Mouse (Mus musculus) forebrain, postnatal 0 days (tissue): ENCODE measurements around the gene Mast4. TPM values are rescaled to one million over a fixed set of nuclear protein-coding genes. Genes with fewer than 3 reads are reported as not detected.
A peak's percentile ranks its signal among the peaks of the same experiment; 100 is the strongest.

Experiments used
- ATAC-seq: fragments of 200-750 bp; cut with Nextera tagmentation; 2 replicates; pipeline ENCODE4 v1.8.0; 2017; ENCODE audit warnings: mild to moderate bottlenecking, moderate library complexity
- DNase-seq: peaks from one replicate; pipeline ENCODE4 v3.0.0-alpha.2; 2015
- H3K27ac ChIP-seq: fragments of 300-500 bp; sonication (generic); 2 replicates; pipeline ENCODE4 v1.5.1; 2014; ENCODE audit warnings: low read depth, mild to moderate bottlenecking, antibody characterized with exemption, low read length, moderate library complexity, mixed read lengths
- H3K27me3 ChIP-seq: fragments of 300-500 bp; sonication (generic); 2 replicates; pipeline ENCODE4 v1.6.1; 2014; ENCODE audit warnings: mild to moderate bottlenecking, low read length, mixed read lengths; ENCODE audit not compliant: insufficient read depth
- H3K36me3 ChIP-seq: fragments of 300-500 bp; sonication (generic); 2 replicates; pipeline ENCODE4 v1.6.1; 2014; ENCODE audit warnings: mild to moderate bottlenecking, moderate library complexity; ENCODE audit not compliant: insufficient read depth
- H3K4me1 ChIP-seq: fragments of 300-500 bp; sonication (generic); 2 replicates; pipeline ENCODE4 v1.6.1; 2014; ENCODE audit warnings: antibody characterized with exemption; ENCODE audit not compliant: insufficient read depth
- H3K4me2 ChIP-seq: fragments of 300-500 bp; sonication (generic); 2 replicates; pipeline ENCODE4 v1.6.1; 2014; ENCODE audit warnings: low read depth, mild to moderate bottlenecking, moderate library complexity
- H3K4me3 ChIP-seq: fragments of 300-500 bp; sonication (generic); 2 replicates; pipeline ENCODE4 v1.5.1; 2014; ENCODE audit warnings: low read depth, low read length, mixed read lengths
- H3K9ac ChIP-seq: fragments of 300-500 bp; sonication (generic); 2 replicates; pipeline ENCODE4 v1.6.1; 2014; ENCODE audit warnings: mild to moderate bottlenecking
- H3K9me3 ChIP-seq: fragments of 300-500 bp; sonication (generic); 2 replicates; pipeline ENCODE4 v1.6.1; 2016; ENCODE audit warnings: low read length
- CTCF ChIP-seq: sonication (generic); IDR thresholded peaks from 2 replicates; pipeline ENCODE4 v1.5.1; 2016; ENCODE audit warnings: antibody characterized with exemption, control low read depth, low read depth
- WGBS: fragments of 180-500 bp; shearing (Covaris S2); extraction: QIAGEN DNeasy Blood & Tissue Kit; methylation state at CpG from one replicate; pipeline ENCODE4 v1.1.7; 2014; 5-methylcytosine and 5-hydroxymethylcytosine counted together
- polyA plus RNA-seq: library from polyadenylated mRNA; unstranded; fragments of >200 nt; fragmentation: Nextera tagmentation; extraction: Ambion mirVana; gene quantifications from 2 replicates; pipeline ENCODE4 v1.2.1, GENCODE M21; 2015
- total RNA-seq: library from RNA; depleted of rRNA; stranded (reverse); fragments of >200 nt; gene quantifications from 2 replicates; pipeline ENCODE4 v1.2.3, GENCODE M21; 2014

Mast4 gene
- total and polyA plus RNA-seq, 2 experiments from 2014 or later, result 17.2 to 40.1 TPM

DNA sequence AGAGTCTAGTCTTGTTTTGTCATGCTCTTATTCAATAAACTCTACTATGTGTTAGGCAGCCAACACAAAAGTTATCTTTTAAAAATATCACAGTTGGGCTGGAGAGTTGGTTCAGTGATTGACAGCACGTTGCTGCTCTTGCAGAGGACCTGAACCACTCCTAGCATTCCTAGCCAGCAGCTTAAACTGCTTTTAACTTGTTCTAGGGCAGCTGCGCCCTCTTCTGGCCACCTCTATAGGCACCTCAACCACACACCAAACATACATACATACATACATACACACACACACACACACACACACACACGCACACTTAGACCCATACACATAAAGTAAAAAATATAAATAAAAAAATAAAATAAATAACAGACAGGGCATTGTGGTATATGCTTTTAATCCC is 262.5 kb downstream of the Mast4 start:
- Histone ChIP-seq H3K27me3 (no peaks in the 10 kb centered on the region), H3K27ac (no peak overlapping the region), H3K36me3 (no peaks in the 10 kb centered on the region), H3K4me2 (no peak overlapping the region), H3K9ac (no peak overlapping the region), H3K9me3 (no peaks in the 10 kb centered on the region), H3K4me1 (0 out of 2 replicates have a peak, but pooled peaks cover 4% of the 10 kb centered on the region), H3K4me3 (no peak overlapping the region)
- DNase-seq (no peak), ATAC-seq (no peak)
- peak; percentile 40 for TF ChIP-seq CTCF
- WGBS, result 83% methylated on average over 3 of the region's 3 CpGs

DNA sequence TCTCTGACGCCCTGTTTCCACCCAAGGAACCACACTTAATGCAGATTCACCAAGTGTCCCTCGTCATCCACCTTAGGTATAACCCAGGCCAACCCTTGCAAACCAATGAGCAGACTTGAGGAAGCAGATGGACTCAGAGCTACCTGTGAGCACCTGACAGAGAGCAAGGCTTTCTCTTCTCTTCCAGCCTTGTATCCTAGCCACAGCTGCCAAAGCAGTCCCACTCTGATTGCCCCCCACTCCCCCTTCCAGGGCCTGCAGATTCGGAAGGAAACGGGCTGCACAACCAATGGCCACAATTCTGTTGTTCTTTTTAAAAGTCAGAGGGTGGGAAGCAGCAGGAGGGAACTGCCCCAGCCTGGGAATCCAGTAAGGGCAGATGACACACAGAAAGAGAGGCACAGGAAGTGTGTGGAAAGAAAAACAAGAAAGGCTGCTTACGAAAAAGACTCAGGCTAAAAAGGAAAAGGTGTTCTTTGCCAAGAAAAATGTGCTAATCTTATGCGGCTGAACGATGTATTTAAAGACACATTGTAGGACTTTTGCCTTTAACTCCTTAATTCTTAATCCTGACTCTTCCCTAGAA is 266.6 kb downstream of the Mast4 start:
- WGBS, result 29% methylated on average over 7 of the region's 7 CpGs
- DNase-seq (peak; percentile 14), ATAC-seq (peak; percentile 34; the same call in 1 of the 2 replicates)
- Histone ChIP-seq H3K4me2 (no peak overlapping the region), H3K4me3 (no peak overlapping the region), H3K9me3 (no peaks in the 10 kb centered on the region), H3K9ac (no peak overlapping the region), H3K27ac (peak overlapping the region; percentile 35; the same call in 1 of the 2 replicates), H3K4me1 (peaks cover 4% of the 10 kb centered on the region; the same call in 1 of the 2 replicates), H3K27me3 (no peaks in the 10 kb centered on the region), H3K36me3 (no peaks in the 10 kb centered on the region)
- TF ChIP-seq CTCF, result no peak

DNA sequence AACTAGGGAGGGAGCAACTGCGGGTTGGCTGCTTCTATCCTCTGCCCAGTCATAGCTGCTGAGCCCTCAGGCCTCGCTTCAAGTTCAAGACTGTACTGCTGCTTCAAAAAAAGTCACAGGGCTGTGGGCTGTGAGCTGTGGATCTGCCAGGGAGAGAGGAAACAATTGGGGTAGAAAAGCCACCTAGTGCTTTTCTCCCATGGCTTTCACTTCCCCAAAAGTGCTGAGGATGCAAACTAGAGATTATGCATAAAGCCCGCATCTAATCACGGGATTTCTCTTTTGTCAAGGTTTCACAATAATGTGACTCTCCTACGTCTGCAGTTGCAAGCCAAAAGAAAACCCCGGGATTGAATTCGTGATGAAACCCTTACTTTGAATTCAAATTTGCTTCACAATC is 268.9 kb downstream of the Mast4 start:
- Histone ChIP-seq H3K4me2 (no peak overlapping the region), H3K4me1 (peaks cover 4% of the 10 kb centered on the region; the same call in 1 of the 2 replicates), H3K27me3 (no peaks in the 10 kb centered on the region), H3K9ac (no peak overlapping the region), H3K36me3 (no peaks in the 10 kb centered on the region), H3K9me3 (no peaks in the 10 kb centered on the region), H3K27ac (no peak overlapping the region), H3K4me3 (no peak overlapping the region)
- no peak for ATAC-seq
- peak; percentile 12 for DNase-seq
- WGBS, result 28% methylated on average over 7 of the region's 7 CpGs
- TF ChIP-seq CTCF, result no peak

DNA sequence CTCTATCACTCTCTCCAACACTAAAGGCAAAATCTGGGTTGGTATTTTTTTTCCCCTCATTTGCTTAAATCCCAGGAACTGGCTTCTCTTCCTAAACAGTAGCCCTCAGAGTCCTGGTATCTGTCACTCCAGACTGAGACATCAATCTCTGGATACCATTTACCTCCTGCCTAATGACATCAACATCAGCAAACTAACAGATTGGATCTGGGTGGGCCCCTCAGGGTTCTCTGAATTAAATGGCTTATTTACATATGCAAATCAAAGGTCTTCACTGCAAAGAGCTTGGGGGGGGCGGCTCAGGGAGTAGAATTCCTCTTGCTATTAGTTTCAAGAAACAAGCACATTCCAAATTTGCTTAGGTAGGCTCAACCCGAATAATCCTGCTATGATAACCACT is 272.6 kb downstream of the Mast4 start:
- H3K9ac ChIP-seq, result no peak overlapping the region

DNA sequence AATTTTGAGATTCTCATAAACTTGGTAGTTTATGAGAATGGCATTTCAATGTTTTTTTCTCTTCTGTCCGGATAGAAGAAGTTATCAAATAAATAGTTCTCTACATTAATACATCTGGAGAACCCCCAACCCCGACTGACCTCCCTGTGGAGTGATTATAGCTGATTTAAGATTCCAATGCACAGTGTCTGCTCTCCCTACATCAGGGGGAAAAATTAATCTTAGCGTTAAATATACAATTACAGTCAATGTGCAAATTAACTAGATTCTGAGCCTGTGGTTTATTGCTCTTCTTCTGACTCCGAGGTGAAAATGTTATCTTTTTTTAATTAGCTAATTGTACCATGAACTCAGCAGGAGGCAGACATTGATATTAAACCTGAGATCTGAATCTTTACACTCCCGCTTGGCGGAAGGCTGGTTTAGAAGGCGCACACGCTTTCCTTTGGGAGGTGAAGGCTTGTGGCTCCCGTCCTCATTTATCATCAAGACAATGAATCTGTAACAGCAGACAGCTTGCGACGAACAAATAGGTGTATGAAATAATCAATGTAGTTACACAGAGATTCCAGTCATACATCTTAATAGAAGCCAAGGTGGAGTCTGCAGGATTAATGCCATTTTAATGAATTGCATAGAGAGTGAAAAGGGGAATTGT is 274.2 kb downstream of the Mast4 start:
- Histone ChIP-seq H3K9me3 (no peaks in the 10 kb centered on the region), H3K4me2 (no peak overlapping the region), H3K9ac (no peak overlapping the region), H3K4me3 (no peak overlapping the region), H3K27ac (no peak overlapping the region), H3K4me1 (no peaks in the 10 kb centered on the region; the same call in 1 of the 2 replicates), H3K36me3 (no peaks in the 10 kb centered on the region), H3K27me3 (no peaks in the 10 kb centered on the region)
- TF ChIP-seq CTCF, result no peak
- ATAC-seq (no peak), DNase-seq (no peak)
- 53% methylated on average over 11 of the region's 11 CpGs for WGBS

More for the DNA sequence above, 272.6 kb downstream of the Mast4 start:
- no peak overlapping the region for H3K4me2 ChIP-seq
- H3K9me3 ChIP-seq, result no peaks in the 10 kb centered on the region
- H3K4me3 ChIP-seq, result no peak overlapping the region
- no peak overlapping the region for H3K27ac ChIP-seq
- DNase-seq (no peak), ATAC-seq (no peak)
- H3K27me3 ChIP-seq, result no peaks in the 10 kb centered on the region
- no peaks in the 10 kb centered on the region; the same call in 1 of the 2 replicates for H3K4me1 ChIP-seq
- TF ChIP-seq CTCF, result no peak
- no peaks in the 10 kb centered on the region for H3K36me3 ChIP-seq
- 38% methylated on average over 2 of the region's 2 CpGs for WGBS

DNA sequence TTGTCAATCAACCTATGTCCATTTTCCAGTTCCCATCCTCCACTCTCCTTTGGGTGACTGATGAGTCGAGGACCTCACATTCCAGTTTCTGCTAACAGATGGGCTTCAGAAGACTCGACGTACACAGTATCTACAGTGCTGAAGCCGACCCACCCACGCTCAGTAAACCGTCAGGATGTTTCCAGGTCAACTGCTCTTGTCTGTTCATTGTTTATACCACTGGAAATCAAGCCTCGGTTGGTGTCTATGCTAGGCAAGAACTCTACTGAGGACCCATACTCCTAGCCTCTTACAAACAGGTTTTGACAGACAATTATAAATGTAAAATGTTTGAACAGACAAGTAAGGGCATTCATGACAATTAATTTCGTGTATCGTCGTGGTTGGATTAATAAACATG is 277.8 kb downstream of the Mast4 start:
- Histone ChIP-seq H3K9me3 (no peaks in the 10 kb centered on the region), H3K27ac (no peak overlapping the region), H3K9ac (no peak overlapping the region), H3K4me2 (no peak overlapping the region), H3K27me3 (no peaks in the 10 kb centered on the region), H3K36me3 (no peaks in the 10 kb centered on the region), H3K4me1 (no peaks in the 10 kb centered on the region), H3K4me3 (no peak overlapping the region)
- ATAC-seq (no peak), DNase-seq (no peak)
- no peak for TF ChIP-seq CTCF
- 80% methylated on average over 10 of the region's 10 CpGs for WGBS

DNA sequence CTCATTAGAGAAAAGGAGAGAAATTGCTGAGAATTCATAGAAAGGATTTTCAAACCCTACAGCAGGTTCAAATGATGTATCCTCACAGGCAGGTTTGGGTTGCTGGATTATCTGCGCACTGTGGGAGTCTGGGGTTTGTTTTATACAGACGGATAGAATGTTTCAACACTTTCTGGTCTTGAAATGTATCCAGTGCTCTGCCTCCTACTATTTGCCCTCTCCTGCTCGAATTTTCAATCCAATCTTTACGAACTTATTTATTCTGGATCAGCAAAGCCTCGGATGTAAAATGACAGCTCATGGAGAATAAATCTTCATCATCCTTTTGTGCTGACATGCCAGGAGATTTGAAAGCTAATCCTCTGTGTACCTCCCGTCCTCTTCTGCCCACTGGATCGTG is 281.6 kb downstream of the Mast4 start:
- Histone ChIP-seq H3K4me2 (no peak overlapping the region), H3K27ac (no peak overlapping the region)

More for the DNA sequence above, 281.6 kb downstream of the Mast4 start:
- no peak for TF ChIP-seq CTCF
- DNase-seq (no peak), ATAC-seq (no peak)
- Histone ChIP-seq H3K9ac (no peak overlapping the region), H3K4me3 (no peak overlapping the region), H3K9me3 (no peaks in the 10 kb centered on the region), H3K4me1 (no peaks in the 10 kb centered on the region), H3K36me3 (no peaks in the 10 kb centered on the region), H3K27me3 (no peaks in the 10 kb centered on the region)
- 42% methylated on average over 7 of the region's 7 CpGs for WGBS
